Mouse (Mus musculus) C2C12 (cell line): ENCODE data around the gene Usp42. TPM values are rescaled to one million over a fixed set of nuclear protein-coding genes. Genes with fewer than 3 reads are reported as not detected.
A peak's percentile ranks its signal among the peaks of the same experiment; 100 is the strongest.

Experiments used
- H3K27me3 ChIP-seq: one replicate; pipeline ENCODE4 v1.6.1; 2011; ENCODE audit not compliant: control insufficient read depth, insufficient read depth, insufficient read length
- H3K36me3 ChIP-seq: one replicate; pipeline ENCODE4 v1.6.1; 2011; ENCODE audit not compliant: control insufficient read depth, insufficient read depth
- H3K4me3 ChIP-seq: one replicate; pipeline ENCODE4 v1.5.1; 2011; ENCODE audit warnings: mild to moderate bottlenecking, control low read depth; ENCODE audit not compliant: poor library complexity, insufficient read depth, severe bottlenecking
- H3K79me2 ChIP-seq: one replicate; pipeline ENCODE4 v1.6.1; 2011; ENCODE audit not compliant: control insufficient read depth, insufficient read depth
- H3K79me3 ChIP-seq: one replicate; pipeline ENCODE4 v1.6.1; 2011; ENCODE audit warnings: low read depth, control low read depth
- H3ac ChIP-seq: one replicate; pipeline ENCODE3; 2011; ENCODE audit warnings: low read depth; ENCODE audit not compliant: control insufficient read depth, insufficient read length
- CEBPB ChIP-seq: IDR thresholded peaks from one replicate; pipeline ENCODE4 v1.6.1; 2011; ENCODE audit warnings: low read depth, mild to moderate bottlenecking, control low read depth, moderate library complexity
- CTCF ChIP-seq: IDR thresholded peaks from one replicate; pipeline ENCODE4 v1.5.1; 2011; ENCODE audit not compliant: control insufficient read depth, insufficient read depth, insufficient read length
- FOSL1 ChIP-seq: IDR thresholded peaks from one replicate; pipeline ENCODE4 v1.8.0; 2011; ENCODE audit warnings: mild to moderate bottlenecking, low read length; ENCODE audit not compliant: poor library complexity, insufficient read depth, severe bottlenecking
- MAX ChIP-seq: IDR thresholded peaks from one replicate; pipeline ENCODE4 v1.6.1; 2011; ENCODE audit warnings: mild to moderate bottlenecking, control low read depth
- MYOD1 ChIP-seq: IDR thresholded peaks from one replicate; pipeline ENCODE4 v1.6.1; 2011; ENCODE audit warnings: low read depth; ENCODE audit not compliant: control insufficient read depth, insufficient read length
- MYOG ChIP-seq: IDR thresholded peaks from one replicate; pipeline ENCODE4 v1.6.1; 2011; ENCODE audit not compliant: control insufficient read depth, insufficient read length; ENCODE audit errors: extremely low read depth
- USF1 ChIP-seq: IDR thresholded peaks from one replicate; pipeline ENCODE4 v1.6.1; 2011; ENCODE audit warnings: low read depth, mild to moderate bottlenecking, control low read depth, moderate library complexity
- polyA plus RNA-seq: library from polyadenylated mRNA; unstranded; fragments of >200 nt; fragmentation: generic; extraction: Trizol; gene quantifications from one replicate; pipeline ENCODE4 v1.2.1, GENCODE M21; 2012; ENCODE audit warnings: missing spikeins

Gene Usp42
- polyA plus RNA-seq, 1 experiment, result 4.8 TPM

- Histone ChIP-seq H3K27me3 (peaks cover 29% of the 10 kb centered on the region), H3K79me2 (no peaks in the 10 kb centered on the region), H3K79me3 (no peaks in the 10 kb centered on the region), H3ac (no peak overlapping the region), H3K4me3 (no peak overlapping the region), H3K36me3 (no peaks in the 10 kb centered on the region)
- TF ChIP-seq USF1 (no peak), MAX (no peak), CTCF (no peak), FOSL1 (no peak), CEBPB (no peak), MYOG (no peak), MYOD1 (no peak)
Measured at GRCm38 (mm10) chr5:143749630-143750208, 17.6 kb upstream of the Usp42 start.

DNA sequence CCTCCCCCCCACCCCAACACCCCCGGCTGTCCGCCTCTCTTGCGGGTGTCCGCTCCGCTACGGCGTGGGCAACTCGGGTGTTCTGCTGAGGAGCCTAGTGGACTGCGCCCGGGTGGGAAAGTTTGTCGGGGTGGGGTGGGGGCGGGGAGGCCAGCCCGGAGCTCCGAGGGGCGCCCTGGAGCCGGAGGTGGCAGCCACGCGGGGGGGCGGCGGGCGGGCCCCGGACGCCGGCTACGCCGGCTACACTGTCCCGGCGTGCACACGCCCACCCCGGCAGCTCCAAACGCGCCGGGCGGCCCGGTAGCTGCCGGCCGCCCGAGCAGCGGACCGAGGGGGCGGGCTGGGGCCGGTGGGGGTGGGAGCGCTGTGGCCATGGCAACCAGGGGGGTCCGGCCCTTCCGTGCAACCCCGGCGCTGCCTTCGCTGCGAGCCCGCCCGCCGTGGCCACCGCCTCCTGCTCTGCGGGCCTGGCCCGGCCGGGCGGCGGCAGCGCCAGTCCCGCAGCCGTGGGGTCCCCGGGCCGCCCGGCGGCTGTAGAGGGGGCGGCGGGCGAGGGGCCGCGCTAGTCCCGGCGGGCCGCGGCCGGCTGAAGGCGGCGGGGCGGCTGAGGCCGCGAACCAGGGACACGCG is 482 bp downstream of the Usp42 start:
- TF ChIP-seq CTCF (no peak), USF1 (no peak), MYOD1 (no peak), MYOG (no peak), MAX (no peak), CEBPB (no peak), FOSL1 (no peak)
- Histone ChIP-seq H3K4me3 (peak overlapping the region; percentile 80), H3K79me2 (peaks cover 42% of the 10 kb centered on the region), H3K79me3 (peaks cover 25% of the 10 kb centered on the region), H3K36me3 (peaks cover 10% of the 10 kb centered on the region), H3K27me3 (peaks cover 20% of the 10 kb centered on the region), H3ac (peak overlapping the region; percentile 83)

GRCm38 (mm10) chr5:143730915-143731314 is 1.2 kb downstream of the Usp42 start:
- TF ChIP-seq CTCF (no peak), MYOG (no peak)
- Histone ChIP-seq H3K4me3 (peak overlapping the region; percentile 80), H3K27me3 (peaks cover 14% of the 10 kb centered on the region), H3K36me3 (peaks cover 15% of the 10 kb centered on the region), H3ac (no peak overlapping the region), H3K79me3 (peaks cover 25% of the 10 kb centered on the region), H3K79me2 (peaks cover 42% of the 10 kb centered on the region)

- no peak for TF ChIP-seq FOSL1
- TF ChIP-seq MYOD1, result no peak
- TF ChIP-seq MAX, result no peak
- TF ChIP-seq USF1, result no peak
- no peak for TF ChIP-seq MYOG
- TF ChIP-seq CEBPB, result no peak
- no peak for TF ChIP-seq CTCF
- Histone ChIP-seq H3K36me3 (peaks cover 88% of the 10 kb centered on the region), H3K79me3 (no peaks in the 10 kb centered on the region), H3K4me3 (no peak overlapping the region), H3ac (no peak overlapping the region), H3K79me2 (no peaks in the 10 kb centered on the region), H3K27me3 (no peaks in the 10 kb centered on the region)
Measured at GRCm38 (mm10) chr5:143721962-143722361, 10.1 kb downstream of the Usp42 start.

DNA sequence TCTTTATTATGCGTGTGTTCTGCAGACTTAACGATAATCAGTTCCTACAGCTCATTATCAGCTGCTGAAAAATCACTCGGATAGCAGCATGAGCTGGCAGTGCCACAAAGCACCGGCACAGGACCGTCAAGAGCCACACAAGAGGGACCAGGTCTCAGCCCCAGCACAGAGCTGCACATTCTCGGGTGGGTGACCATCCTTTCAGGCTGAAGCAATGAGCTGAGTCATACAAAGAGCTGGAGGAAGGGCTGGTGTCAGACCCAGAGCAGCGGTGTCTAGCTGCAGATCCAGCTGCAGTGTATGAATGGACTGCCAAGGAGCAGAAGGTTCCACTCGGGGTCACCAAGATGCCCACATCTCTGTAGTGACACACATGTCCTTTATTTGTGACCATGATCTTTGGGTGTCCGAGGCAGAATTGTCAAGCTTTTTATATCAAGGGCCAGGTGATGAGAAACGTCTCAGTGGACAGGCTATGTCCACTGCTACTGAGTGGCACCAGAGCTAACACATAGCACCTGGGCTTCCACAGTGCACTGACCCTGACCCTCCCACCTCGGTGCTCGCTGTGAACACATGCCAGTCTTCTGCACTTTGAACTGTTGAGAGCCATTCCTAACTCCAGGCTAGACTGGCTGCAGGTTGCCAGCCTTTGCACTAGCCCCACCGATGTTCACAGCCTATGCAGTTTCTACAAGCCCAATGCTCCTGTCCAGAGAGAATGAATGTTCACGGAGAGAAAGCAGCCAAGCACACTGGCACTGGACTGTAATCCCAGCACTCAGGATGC is 19.9 kb downstream of the Usp42 start:
- H3K27me3 ChIP-seq, result no peaks in the 10 kb centered on the region
- TF ChIP-seq CEBPB, result no peak
- no peak for TF ChIP-seq USF1
- no peak for TF ChIP-seq MYOG
- TF ChIP-seq MAX, result no peak
- no peak for TF ChIP-seq CTCF
- no peak for TF ChIP-seq MYOD1
- no peak for TF ChIP-seq FOSL1
- H3ac ChIP-seq, result no peak overlapping the region
- H3K79me3 ChIP-seq, result no peaks in the 10 kb centered on the region
- H3K36me3 ChIP-seq, result peaks cover 80% of the 10 kb centered on the region
- H3K4me3 ChIP-seq, result no peak overlapping the region
- no peaks in the 10 kb centered on the region for H3K79me2 ChIP-seq
